Mouse (Mus musculus): ENCODE data around the gene Hbb-bt. TPM values are rescaled to one million over a fixed set of nuclear protein-coding genes. Genes with fewer than 3 reads are reported as not detected.
"Not testable (repeated sequence)": the region's sequence is repeated elsewhere in the genome, so short reads cannot be mapped to it uniquely, and the experiment has no call there.

Gene Hbb-bt
- polyA plus RNA-seq, 1 experiment: 15,977 TPM

GRCm38 (mm10) chr7:103806856-103807255, 6.9 kb downstream of the Hbb-bt start:
- Histone ChIP-seq H3K4me3 (ENCODE audit: extremely low read depth, insufficient read depth, insufficient read length) (no peak overlapping the region), H3K27me3 (ENCODE audit: control insufficient read depth, insufficient read depth, low read length) (no peaks in the 10 kb centered on the region), H3K4me1 (ENCODE audit: control insufficient read depth, insufficient read depth, insufficient read length) (peaks cover 3% of the 10 kb centered on the region; the same call in 1 of the 2 replicates), H3K36me3 (ENCODE audit: control insufficient read depth, insufficient read depth, low read length) (no peaks in the 10 kb centered on the region), H3K27ac (ENCODE audit: insufficient read depth, low read length) (no peak overlapping the region)
- TF ChIP-seq CTCF (IDR thresholded peaks at IDR 0.05; ENCODE audit: extremely low read depth, insufficient read depth, insufficient read length, insufficient replicate concordance): no peak
- no peak for TF ChIP-seq POLR2A (IDR thresholded peaks at IDR 0.05; ENCODE audit: low read depth, low read length)
- DNase-seq (ENCODE audit: low read depth in 1 of 2, low spot score in 2 of 2): no peak
- WGBS: 71% methylated on average over 1 of the region's 1 CpGs

GRCm38 (mm10) chr7:103792669-103793388, 21.0 kb downstream of the Hbb-bt start:
- no peak overlapping the region for H3K4me3 ChIP-seq (ENCODE audit: extremely low read depth, insufficient read depth, insufficient read length)
- no peak overlapping the region for H3K27ac ChIP-seq (ENCODE audit: insufficient read depth, low read length)
- H3K27me3 ChIP-seq (ENCODE audit: control insufficient read depth, insufficient read depth, low read length): no peaks in the 10 kb centered on the region
- H3K36me3 ChIP-seq (ENCODE audit: control insufficient read depth, insufficient read depth, low read length): no peaks in the 10 kb centered on the region
- DNase-seq (ENCODE audit: low read depth in 1 of 2, low spot score in 2 of 2): no peak
- no peak for TF ChIP-seq CTCF (IDR thresholded peaks at IDR 0.05; ENCODE audit: extremely low read depth, insufficient read depth, insufficient read length, insufficient replicate concordance)
- no peak for TF ChIP-seq POLR2A (IDR thresholded peaks at IDR 0.05; ENCODE audit: low read depth, low read length)
- WGBS: 17% methylated on average over 4 of the region's 4 CpGs
- H3K4me1 ChIP-seq (ENCODE audit: control insufficient read depth, insufficient read depth, insufficient read length): no peaks in the 10 kb centered on the region

- Histone ChIP-seq H3K27ac (ENCODE audit: insufficient read depth, low read length) (no peak within 1 kb of the TSS), H3K4me3 (ENCODE audit: extremely low read depth, insufficient read depth, insufficient read length) (no peak within 1 kb of the TSS), H3K27me3 (ENCODE audit: control insufficient read depth, insufficient read depth, low read length) (no peaks in the 10 kb centered on the region), H3K4me1 (ENCODE audit: control insufficient read depth, insufficient read depth, insufficient read length) (no peaks in the 10 kb centered on the region), H3K36me3 (ENCODE audit: control insufficient read depth, insufficient read depth, low read length) (no peaks in the 10 kb centered on the region)
- TF ChIP-seq CTCF (IDR thresholded peaks at IDR 0.05; ENCODE audit: extremely low read depth, insufficient read depth, insufficient read length, insufficient replicate concordance): no peak
- no peak for TF ChIP-seq POLR2A (IDR thresholded peaks at IDR 0.05; ENCODE audit: low read depth, low read length)
- DNase-seq (ENCODE audit: low read depth in 1 of 2, low spot score in 2 of 2): no peak
- WGBS: 56% methylated on average over 3 of the region's 3 CpGs
Observed at GRCm38 (mm10) chr7:103791721-103792120, 22.1 kb downstream of the Hbb-bt start, which contains the start of gene Olfr67. Gene Olfr67, minus strand, starts transcription at chr7:103791821.

- Histone ChIP-seq H3K4me3 (ENCODE audit: extremely low read depth, insufficient read depth, insufficient read length) (no peak within 1 kb of the TSS), H3K27ac (ENCODE audit: insufficient read depth, low read length) (no peak within 1 kb of the TSS), H3K36me3 (ENCODE audit: control insufficient read depth, insufficient read depth, low read length) (no peaks in the 10 kb centered on the region), H3K4me1 (ENCODE audit: control insufficient read depth, insufficient read depth, insufficient read length) (no peaks in the 10 kb centered on the region), H3K27me3 (ENCODE audit: control insufficient read depth, insufficient read depth, low read length) (no peaks in the 10 kb centered on the region)
- no peak for TF ChIP-seq CTCF (IDR thresholded peaks at IDR 0.05; ENCODE audit: extremely low read depth, insufficient read depth, insufficient read length, insufficient replicate concordance)
- no peak for TF ChIP-seq POLR2A (IDR thresholded peaks at IDR 0.05; ENCODE audit: low read depth, low read length)
- DNase-seq (ENCODE audit: low read depth in 1 of 2, low spot score in 2 of 2): no peak
- WGBS: 85% methylated on average over 3 of the region's 3 CpGs
Observed at GRCm38 (mm10) chr7:103779598-103779997, 34.2 kb downstream of the Hbb-bt start, which contains the start of gene Olfr68. Gene Olfr68, minus strand, starts transcription at chr7:103779698.

- not testable (repeated sequence) for H3K27ac ChIP-seq (ENCODE audit: insufficient read depth, low read length); DNase-seq (ENCODE audit: low read depth in 1 of 2, low spot score in 2 of 2); H3K36me3 ChIP-seq (ENCODE audit: control insufficient read depth, insufficient read depth, low read length); H3K4me1 ChIP-seq (ENCODE audit: control insufficient read depth, insufficient read depth, insufficient read length); H3K27me3 ChIP-seq (ENCODE audit: control insufficient read depth, insufficient read depth, low read length); H3K4me3 ChIP-seq (ENCODE audit: extremely low read depth, insufficient read depth, insufficient read length)
- WGBS: 87% methylated on average over 4 of the region's 4 CpGs
Observed at GRCm38 (mm10) chr7:103777652-103778051, 36.1 kb downstream of the Hbb-bt start.

GRCm38 (mm10) chr7:103771494-103771893, 42.3 kb downstream of the Hbb-bt start, which contains the start of gene Olfr69:
Gene Olfr69, minus strand, starts transcription at chr7:103771594.
- no peaks in the 10 kb centered on the region for H3K36me3 ChIP-seq (ENCODE audit: control insufficient read depth, insufficient read depth, low read length)
- no peak for DNase-seq (ENCODE audit: low read depth in 1 of 2, low spot score in 2 of 2)
- no peak within 1 kb of the TSS for H3K4me3 ChIP-seq (ENCODE audit: extremely low read depth, insufficient read depth, insufficient read length)
- H3K4me1 ChIP-seq (ENCODE audit: control insufficient read depth, insufficient read depth, insufficient read length): no peaks in the 10 kb centered on the region
- no peak within 1 kb of the TSS for H3K27ac ChIP-seq (ENCODE audit: insufficient read depth, low read length)
- TF ChIP-seq POLR2A (IDR thresholded peaks at IDR 0.05; ENCODE audit: low read depth, low read length): no peak
- TF ChIP-seq CTCF (IDR thresholded peaks at IDR 0.05; ENCODE audit: extremely low read depth, insufficient read depth, insufficient read length, insufficient replicate concordance): no peak
- 79% methylated on average over 2 of the region's 2 CpGs for WGBS
- no peaks in the 10 kb centered on the region for H3K27me3 ChIP-seq (ENCODE audit: control insufficient read depth, insufficient read depth, low read length)

- not testable (repeated sequence) for H3K27me3 ChIP-seq (ENCODE audit: control insufficient read depth, insufficient read depth, low read length); H3K4me3 ChIP-seq (ENCODE audit: extremely low read depth, insufficient read depth, insufficient read length); DNase-seq (ENCODE audit: low read depth in 1 of 2, low spot score in 2 of 2); H3K27ac ChIP-seq (ENCODE audit: insufficient read depth, low read length); H3K4me1 ChIP-seq (ENCODE audit: control insufficient read depth, insufficient read depth, insufficient read length); H3K36me3 ChIP-seq (ENCODE audit: control insufficient read depth, insufficient read depth, low read length)
- WGBS: 90% methylated on average over 6 of the region's 6 CpGs
Observed at GRCm38 (mm10) chr7:103767687-103768086, 46.1 kb downstream of the Hbb-bt start.

Other genes starting within 250 kb of the Hbb-bt start
- not detected in 2 replicates for gene Olfr616, start 244.9 kb downstream of the Hbb-bt start, polyA plus RNA-seq (2012; rRNA removed)
- not detected in 2 replicates for gene Olfr617, start 240.9 kb downstream of the Hbb-bt start, polyA plus RNA-seq (2012; rRNA removed)
- gene Olfr618, start 223.9 kb downstream of the Hbb-bt start, polyA plus RNA-seq (2012; rRNA removed): not detected in 2 replicates
- gene Olfr619, start 213.4 kb downstream of the Hbb-bt start, polyA plus RNA-seq (2012; rRNA removed): not detected in 2 replicates
- gene Olfr620, start 201.5 kb downstream of the Hbb-bt start, polyA plus RNA-seq (2012; rRNA removed): not detected in 2 replicates
- gene Olfr622, start 171.3 kb downstream of the Hbb-bt start, polyA plus RNA-seq (2012; rRNA removed): not detected in 2 replicates
- not detected in 2 replicates for gene Olfr623, start 150.3 kb downstream of the Hbb-bt start, polyA plus RNA-seq (2012; rRNA removed)
- not detected in 2 replicates for gene Olfr624, start 142.8 kb downstream of the Hbb-bt start, polyA plus RNA-seq (2012; rRNA removed)
- not detected in 2 replicates for gene Olfr625-ps1, start 131.3 kb downstream of the Hbb-bt start, polyA plus RNA-seq (2012; rRNA removed)
- not detected in 2 replicates for gene Olfr243, start 99.3 kb downstream of the Hbb-bt start, polyA plus RNA-seq (2012; rRNA removed)
- not detected in 2 replicates for gene Olfr628, start 83.6 kb downstream of the Hbb-bt start, polyA plus RNA-seq (2012; rRNA removed)
- not detected in 2 replicates for gene Olfr629, start 69.1 kb downstream of the Hbb-bt start, polyA plus RNA-seq (2012; rRNA removed)
- gene Olfr630, start 56.7 kb downstream of the Hbb-bt start, polyA plus RNA-seq (2012; rRNA removed): not detected in 2 replicates
- not detected in 2 replicates for gene Olfr69, start 42.4 kb downstream of the Hbb-bt start, polyA plus RNA-seq (2012; rRNA removed)
- gene Olfr68, start 34.3 kb downstream of the Hbb-bt start, polyA plus RNA-seq (2012; rRNA removed): not detected in 2 replicates
- gene Olfr67, start 22.2 kb downstream of the Hbb-bt start, polyA plus RNA-seq (2012; rRNA removed): not detected in 2 replicates
- 71,783 and 120,196 TPM in 2 replicates for gene Hbb-bs, start 14.1 kb upstream of the Hbb-bt start, polyA plus RNA-seq (2012; rRNA removed)
- not detected in 2 replicates for gene Hbb-bh2, start 26.5 kb upstream of the Hbb-bt start, polyA plus RNA-seq (2012; rRNA removed)
- gene Hbb-bh1, start 29.2 kb upstream of the Hbb-bt start, polyA plus RNA-seq (2012; rRNA removed): 0.15 TPM in 1 of 2 replicates, not detected in the other
- gene Hbb-y, start 39.2 kb upstream of the Hbb-bt start, polyA plus RNA-seq (2012; rRNA removed): 0.14 TPM in 1 of 2 replicates, not detected in the other
- gene Olfr66, start 72.3 kb upstream of the Hbb-bt start, polyA plus RNA-seq (2012; rRNA removed): not detected in 2 replicates
- not detected in 2 replicates for gene Olfr64, start 80.5 kb upstream of the Hbb-bt start, polyA plus RNA-seq (2012; rRNA removed)
- not detected in 2 replicates for gene Olfr65, start 89.5 kb upstream of the Hbb-bt start, polyA plus RNA-seq (2012; rRNA removed)
- gene Olfr631, start 114.8 kb upstream of the Hbb-bt start, polyA plus RNA-seq (2012; rRNA removed): not detected in 2 replicates
- gene Olfr632, start 120.4 kb upstream of the Hbb-bt start, polyA plus RNA-seq (2012; rRNA removed): not detected in 2 replicates
- not detected in 2 replicates for gene Olfr633, start 130.4 kb upstream of the Hbb-bt start, polyA plus RNA-seq (2012; rRNA removed)
- gene Olfr635, start 157.2 kb upstream of the Hbb-bt start, polyA plus RNA-seq (2012; rRNA removed): not detected in 2 replicates
- gene Olfr638, start 184.8 kb upstream of the Hbb-bt start, polyA plus RNA-seq (2012; rRNA removed): not detected in 2 replicates
- not detected in 2 replicates for gene Olfr639, start 203.3 kb upstream of the Hbb-bt start, polyA plus RNA-seq (2012; rRNA removed)
- not detected in 2 replicates for gene Olfr640, start 211.6 kb upstream of the Hbb-bt start, polyA plus RNA-seq (2012; rRNA removed)
- not detected in 2 replicates for gene Olfr641, start 221.4 kb upstream of the Hbb-bt start, polyA plus RNA-seq (2012; rRNA removed)
- gene Olfr642, start 238.7 kb upstream of the Hbb-bt start, polyA plus RNA-seq (2012; rRNA removed): not detected in 2 replicates
- gene 4930516K23Rik, start 247.4 kb upstream of the Hbb-bt start, polyA plus RNA-seq (2012; rRNA removed): not detected in 2 replicates